19 mouse cellular contexts compared by ENCODE assay signal in genomic region chr1:51512326-51512725, GRCm38 (mm10). TPM values are rescaled to one million over a fixed set of nuclear protein-coding genes. Genes with fewer than 3 reads are reported as not detected.
DNase-seq lines count a peak whose midpoint lies in the region; ATAC-seq lines count a peak whose summit lies in the region.
"Had no signal": no experiment of that assay in that cellular context is flagged by ENCODE, and none has a peak within 500 bp of the region (broad histone marks: within the 10 kb centered on the region; RNA-seq: fewer than 3 reads in every experiment).

No protein-coding gene starts in this region.

- no peaks in the 10 kb centered on the region for H3K36me3 ChIP-seq in liver, embryonic 16.5 days (ENCODE audit: control insufficient read depth, insufficient read depth)
- no peaks in the 10 kb centered on the region for H3K36me3 ChIP-seq in liver, embryonic 12.5 days
- H3K36me3 ChIP-seq: embryonic facial prominence, embryonic 13.5 days; forebrain, embryonic 12.5 days; heart, embryonic 10.5 days; hindbrain, embryonic 13.5 days; intestine, embryonic 15.5 days had no signal

- H3K9ac ChIP-seq in liver, embryonic 16.5 days (ENCODE audit: low read depth, low read length): no peak overlapping the region
- H3K9ac ChIP-seq in liver, embryonic 12.5 days: no peak overlapping the region
- H3K9ac ChIP-seq: embryonic facial prominence, embryonic 13.5 days; forebrain, embryonic 12.5 days; hindbrain, embryonic 13.5 days; intestine, embryonic 15.5 days had no signal

- H3K27me3 ChIP-seq in liver, embryonic 16.5 days (ENCODE audit: control insufficient read depth, insufficient read depth, low read depth, low read length): no peaks in the 10 kb centered on the region
- H3K27me3 ChIP-seq in liver, embryonic 12.5 days (replicated peaks): no peaks in the 10 kb centered on the region
- H3K27me3 ChIP-seq: embryonic facial prominence, embryonic 13.5 days; forebrain, embryonic 12.5 days; hindbrain, embryonic 13.5 days; intestine, embryonic 15.5 days had no signal

- H3K4me3 ChIP-seq in liver, embryonic 16.5 days (ENCODE audit: low read depth, low read length): no peak overlapping the region
- H3K4me3 ChIP-seq in liver, embryonic 12.5 days: no peak overlapping the region
- H3K4me3 ChIP-seq: embryonic facial prominence, embryonic 13.5 days; forebrain, embryonic 12.5 days; heart, embryonic 10.5 days; hindbrain, embryonic 13.5 days; intestine, embryonic 15.5 days had no signal

- 0 out of 2 replicates have a peak, but pooled peaks have one; percentile 30 for ATAC-seq in liver, embryonic 16.5 days (ENCODE audit: low read depth)
- no peak for ATAC-seq in liver, embryonic 12.5 days
- ATAC-seq: hindbrain, postnatal 0 days; intestine, embryonic 15.5 days had no signal

- no peak overlapping the region for H3K27ac ChIP-seq in liver, embryonic 16.5 days (ENCODE audit: low read length)
- no peak overlapping the region for H3K27ac ChIP-seq in liver, embryonic 12.5 days
- H3K27ac ChIP-seq: embryonic facial prominence, embryonic 13.5 days; forebrain, embryonic 12.5 days; heart, embryonic 10.5 days; hindbrain, embryonic 13.5 days; hindbrain, postnatal 0 days; intestine, embryonic 15.5 days had no signal

- H3K4me1 ChIP-seq in liver, embryonic 16.5 days (ENCODE audit: control insufficient read depth, low read depth, low read length): peaks cover 5% of the 10 kb centered on the region
- 0 out of 2 replicates have a peak, but pooled peaks cover 6% of the 10 kb centered on the region for H3K4me1 ChIP-seq in liver, embryonic 12.5 days
- H3K4me1 ChIP-seq: hindbrain, embryonic 13.5 days had no signal

- peak; percentile 21 for DNase-seq in adrenal gland, postnatal 25 days
- no peak for DNase-seq in adrenal gland, adult 18-20 months (ENCODE audit: low spot score in 2 of 2)
- peak; percentile 37 for DNase-seq in induced T-regulatory cell, adult 2 months (ENCODE audit: low read depth)
- no peak for DNase-seq in retina, embryonic 14.5 days (ENCODE audit: low spot score)
- DNase-seq: cerebellum, adult 11 months; cerebellum, adult 9-10 months; cerebellum, postnatal 36 days; gastrocnemius, postnatal 10 days; heart, adult 18-20 months; heart, postnatal 10 days; heart, postnatal 4 days had no signal

- no peak overlapping the region for H3K4me2 ChIP-seq in liver, embryonic 16.5 days (ENCODE audit: low read depth, low read length)
- no peak overlapping the region for H3K4me2 ChIP-seq in liver, embryonic 12.5 days
- H3K4me2 ChIP-seq: embryonic facial prominence, embryonic 13.5 days; forebrain, embryonic 12.5 days; hindbrain, embryonic 13.5 days; intestine, embryonic 15.5 days had no signal

- no peaks in the 10 kb centered on the region for H3K9me3 ChIP-seq in liver, embryonic 16.5 days (replicated peaks; ENCODE audit: control insufficient read depth, low read length)
- H3K9me3 ChIP-seq in liver, embryonic 12.5 days (replicated peaks): no peaks in the 10 kb centered on the region
- H3K9me3 ChIP-seq: embryonic facial prominence, embryonic 13.5 days; forebrain, embryonic 12.5 days; heart, embryonic 10.5 days; hindbrain, embryonic 13.5 days; intestine, embryonic 15.5 days had no signal

- 57% methylated on average over 2 of the region's 2 CpGs for WGBS in liver, embryonic 16.5 days (ENCODE audit: insufficient replicate concordance)
- WGBS in liver, embryonic 12.5 days (ENCODE audit: insufficient replicate concordance): 67% methylated on average over 2 of the region's 2 CpGs

RNA-seq across cellular contexts. Expression of gene Nabp1, which starts 34.1 kb away (rescaled TPM):
- total RNA-seq in adrenal gland, postnatal 25 days (2021): 52.0 and 72.5 TPM in 2 replicates
- 10 to 100 TPM; 36.3 to 44.6 TPM for total RNA-seq in adrenal gland, adult 18-20 months (2021)
- polyA plus RNA-seq in liver, embryonic 16.5 days (2015; fragmentation: Nextera tagmentation; extraction: Ambion mirVana): 9.4 and 11.3 TPM in 2 replicates
- polyA plus RNA-seq in liver, embryonic 12.5 days (2016; fragmentation: Nextera tagmentation; extraction: Ambion mirVana): 5.3 and 6.8 TPM in 2 replicates

Comparison
In these comparisons a context has a peak if more than half of its experiments do, and no peak if none do; other contexts are left out.
1. DNase-seq: peak in adrenal gland, postnatal 25 days (single experiment) and induced T-regulatory cell, adult 2 months (single experiment); none in adrenal gland, adult 18-20 months (0 of 2) and retina, embryonic 14.5 days (single experiment).